Mouse (Mus musculus): ENCODE results near the gene Erich2.

Gene Erich2

DNA sequence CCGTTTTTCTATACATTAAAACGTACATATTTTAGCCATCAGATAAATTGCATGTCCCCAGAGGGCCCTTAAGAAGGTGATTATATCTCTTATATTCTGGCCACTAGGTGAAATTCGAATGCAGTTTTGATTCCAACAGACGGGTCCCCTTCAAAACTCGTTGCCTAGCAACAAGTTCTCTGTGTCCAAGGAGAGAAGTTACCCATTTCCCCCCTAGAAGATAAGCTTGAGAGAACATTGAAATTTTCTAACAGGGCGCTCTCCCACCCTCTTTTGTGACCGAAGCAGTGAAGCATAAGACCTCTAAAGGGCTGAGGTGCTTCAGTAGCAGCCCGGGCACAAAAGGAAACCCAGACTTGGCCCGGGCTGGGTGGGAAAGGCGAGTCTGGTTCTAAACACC is at the start of gene Erich2:
Gene Erich2 (plus strand): TSS at position 324 of the 400 bp plus-strand sequence.
- no peak for DNase-seq (ENCODE audit: low spot score in 2 of 2)

DNA sequence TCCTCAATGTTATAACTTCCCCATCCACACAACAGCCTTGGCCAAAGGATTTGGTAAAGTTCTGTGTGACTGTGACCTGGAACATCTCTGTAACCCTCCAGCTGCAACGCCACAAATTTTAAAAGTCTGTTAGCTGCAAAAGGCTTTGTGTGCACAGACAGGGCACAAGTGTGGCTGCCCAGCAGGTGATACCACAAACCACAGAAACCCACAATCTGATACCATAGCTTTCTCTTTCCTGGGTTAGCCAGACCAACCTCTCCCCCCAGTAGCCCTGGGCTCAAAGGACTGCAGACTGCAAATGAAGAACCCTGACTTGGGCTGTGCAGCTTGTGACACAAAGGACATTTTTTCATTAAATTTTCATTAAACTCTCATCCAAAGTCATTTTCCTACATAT is 45.0 kb upstream of the Erich2 start:
- no peak for DNase-seq (ENCODE audit: low spot score in 2 of 2)

GRCm38 (mm10) chr2:70471136-70471535 is 37.5 kb upstream of the Erich2 start:
- no peak for DNase-seq (ENCODE audit: low spot score in 2 of 2)

DNA sequence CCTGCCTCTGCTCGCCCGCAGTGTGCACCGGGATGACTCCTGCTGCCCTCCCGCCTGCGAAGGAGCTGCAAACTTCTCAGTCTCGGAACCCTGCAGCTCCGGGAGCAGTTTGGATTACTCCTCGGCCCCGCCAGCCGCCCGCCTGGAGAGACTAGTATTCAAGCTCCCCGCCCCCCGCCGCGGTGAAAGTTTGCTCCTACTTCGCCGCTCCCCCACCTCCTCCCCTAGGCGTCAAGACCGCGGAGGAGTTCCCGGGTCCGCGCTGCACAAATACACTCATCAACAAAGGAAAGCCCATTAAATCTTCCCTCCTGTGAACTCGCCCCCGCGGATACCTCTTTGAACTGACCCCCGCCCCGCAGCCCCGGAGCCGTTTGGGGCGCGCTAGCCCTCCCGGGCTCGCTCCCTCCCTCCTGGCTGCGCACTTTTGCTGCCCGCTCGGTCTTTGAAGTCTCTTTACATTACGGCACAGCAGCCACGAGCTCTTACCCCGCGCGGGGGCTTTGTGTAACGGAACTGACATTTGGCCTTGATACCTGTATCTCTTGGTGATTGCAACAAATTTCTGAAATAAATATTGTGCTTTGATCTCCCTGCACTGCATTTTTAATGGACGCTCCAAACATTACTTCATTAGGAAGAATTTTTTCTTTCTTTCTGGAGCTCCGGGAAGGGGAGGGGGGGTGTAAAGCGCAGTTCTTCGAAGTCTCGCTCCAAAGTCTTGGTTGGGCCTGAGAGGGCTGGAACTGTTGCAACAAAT is 36.6 kb upstream of the Erich2 start:
- no peak for DNase-seq (ENCODE audit: low spot score in 2 of 2)

- no peak for DNase-seq (ENCODE audit: low spot score in 2 of 2)
Observed at GRCm38 (mm10) chr2:70497715-70498318, 10.8 kb upstream of the Erich2 start.

DNA sequence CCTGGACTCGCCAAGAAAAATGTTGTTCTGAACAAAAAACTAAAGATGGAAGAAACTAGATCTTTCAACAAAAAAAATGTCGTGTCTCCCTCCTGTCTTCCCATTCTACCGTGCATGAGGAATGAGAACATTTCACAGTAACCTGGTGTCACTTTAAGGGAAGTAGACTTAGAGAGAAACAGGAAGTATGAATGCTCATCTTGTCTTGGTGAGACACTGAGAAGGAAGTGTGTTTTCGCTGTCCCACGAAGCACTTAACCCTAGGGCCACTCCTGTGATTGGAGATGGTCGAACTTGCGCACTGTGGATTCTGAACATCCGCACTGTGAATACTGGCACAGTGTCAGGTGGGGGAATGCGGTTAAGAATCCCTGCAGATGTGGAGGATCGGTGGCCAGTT is 5.2 kb upstream of the Erich2 start:
- DNase-seq (ENCODE audit: low spot score in 2 of 2) = no peak

DNA sequence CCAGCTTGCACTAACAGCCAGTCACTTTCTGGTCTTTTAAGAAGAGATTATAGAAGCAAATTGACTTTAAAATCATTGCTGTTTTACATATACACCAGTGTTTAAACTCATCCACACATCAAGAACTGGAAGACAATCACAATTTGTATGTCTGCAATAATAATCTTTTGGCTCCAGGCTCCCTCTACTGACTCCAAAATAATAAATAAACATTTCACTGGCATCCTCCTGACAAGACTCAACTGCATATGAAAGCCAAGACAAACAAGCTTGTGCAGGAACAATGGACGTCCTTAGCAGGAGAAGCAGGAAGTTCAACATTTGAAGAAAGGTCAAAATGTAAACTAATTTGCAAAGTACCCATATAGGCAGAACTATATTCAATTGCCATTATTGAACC is 3.4 kb upstream of the Erich2 start:
- DNase-seq (ENCODE audit: low spot score in 2 of 2) = no peak

- DNase-seq (ENCODE audit: low spot score in 2 of 2) = no peak
Observed at GRCm38 (mm10) chr2:70505896-70506295, 2.7 kb upstream of the Erich2 start.

- DNase-seq (ENCODE audit: low spot score in 2 of 2) = no peak
Observed at GRCm38 (mm10) chr2:70506372-70506771, 2.2 kb upstream of the Erich2 start.

GRCm38 (mm10) chr2:70509021-70509632 is 508 bp downstream of the Erich2 start:
- peak in 1 of 2 experiments; percentile 3 for DNase-seq (ENCODE audit: low spot score in 2 of 2)

DNA sequence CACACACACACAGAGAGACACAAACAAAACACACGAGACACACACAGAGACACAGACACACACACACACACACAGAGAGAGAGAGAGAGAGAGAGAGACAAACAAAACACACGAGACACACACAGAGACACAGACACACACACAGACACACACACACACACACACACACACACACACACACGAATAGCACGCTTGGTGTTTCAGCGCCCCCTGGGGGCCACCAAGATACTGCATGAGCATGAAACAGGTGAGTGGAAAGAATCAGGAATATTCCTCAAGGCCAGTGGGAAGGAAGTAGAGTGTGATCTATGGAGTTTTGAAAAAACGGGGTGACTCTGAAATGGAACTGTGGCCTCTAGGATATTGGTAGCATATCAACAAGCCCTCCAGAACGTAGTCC is 29.7 kb downstream of the Erich2 start:
- DNase-seq (ENCODE audit: low spot score in 2 of 2) = peak in 1 of 2 experiments; percentile 37

DNA sequence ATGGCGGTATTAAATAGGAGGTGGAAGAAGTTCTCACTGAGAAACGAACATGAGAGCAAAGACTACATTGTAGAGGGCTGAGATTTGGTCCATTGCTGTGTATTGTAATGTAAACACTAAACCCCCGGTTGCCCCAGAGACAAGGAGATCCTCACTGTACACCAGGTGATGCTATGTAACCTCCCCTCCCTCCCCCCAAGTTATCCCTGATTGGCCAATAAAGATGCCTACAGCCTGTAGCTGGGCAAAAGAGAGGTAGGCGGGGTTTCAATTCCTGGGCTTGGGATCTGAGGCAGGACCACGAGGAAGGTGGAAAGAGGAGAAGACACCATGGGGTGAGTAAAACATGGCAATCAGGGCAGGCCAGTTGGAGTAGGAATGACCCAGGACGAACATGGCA is 42.1 kb downstream of the Erich2 start:
- DNase-seq (ENCODE audit: low spot score in 2 of 2) = no peak

GRCm38 (mm10) chr2:70551446-70551845 is 42.8 kb downstream of the Erich2 start:
- DNase-seq (ENCODE audit: low spot score in 2 of 2) = no peak

- DNase-seq (ENCODE audit: low spot score in 2 of 2) = no peak
Observed at GRCm38 (mm10) chr2:70552067-70552598, 43.5 kb downstream of the Erich2 start.

DNA sequence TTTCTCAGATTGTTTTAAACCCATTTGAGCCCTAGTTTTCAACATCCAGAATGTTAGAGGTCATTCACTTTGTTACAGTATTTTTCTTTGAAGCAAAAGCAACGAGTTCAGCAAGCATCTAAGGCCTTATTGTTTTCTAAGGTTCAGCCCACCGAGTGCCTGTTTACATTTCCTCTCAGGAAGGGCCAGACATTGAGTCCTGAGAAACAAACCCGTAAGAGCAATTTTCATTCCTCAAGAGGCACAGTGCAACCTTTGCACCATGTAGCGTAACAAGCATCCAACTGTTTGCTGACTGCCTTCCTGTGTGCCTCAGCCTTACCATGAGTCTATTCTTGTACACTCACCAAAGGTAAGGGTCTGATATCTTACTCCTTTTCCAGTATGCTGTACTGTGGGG is 44.2 kb downstream of the Erich2 start, which contains the start of gene Gad1:
Gene Gad1 (plus strand): TSS at position 301 of the 400 bp plus-strand sequence.
- DNase-seq (ENCODE audit: low spot score in 2 of 2) = no peak

DNA sequence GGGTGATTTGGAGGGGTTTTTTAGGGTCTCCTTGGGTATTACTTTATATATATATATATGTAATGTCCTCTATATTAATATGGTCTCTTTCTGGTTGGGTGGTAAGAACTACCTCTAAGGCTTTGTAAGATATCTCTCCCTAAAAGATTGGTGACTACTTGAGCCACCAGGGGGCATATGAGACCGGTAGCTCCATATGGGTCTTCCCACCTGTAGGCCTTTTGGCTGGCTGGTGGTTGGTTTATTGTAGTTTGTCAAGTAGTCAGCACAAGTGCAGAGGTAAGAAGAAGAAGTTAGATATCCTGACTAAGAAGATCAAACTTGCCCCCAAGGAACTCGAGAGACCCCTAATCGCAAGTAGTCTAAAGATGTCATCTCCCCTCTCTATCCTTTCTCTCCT is 45.2 kb downstream of the Erich2 start:
- DNase-seq (ENCODE audit: low spot score in 2 of 2) = peak in 1 of 2 experiments; percentile 39

DNA sequence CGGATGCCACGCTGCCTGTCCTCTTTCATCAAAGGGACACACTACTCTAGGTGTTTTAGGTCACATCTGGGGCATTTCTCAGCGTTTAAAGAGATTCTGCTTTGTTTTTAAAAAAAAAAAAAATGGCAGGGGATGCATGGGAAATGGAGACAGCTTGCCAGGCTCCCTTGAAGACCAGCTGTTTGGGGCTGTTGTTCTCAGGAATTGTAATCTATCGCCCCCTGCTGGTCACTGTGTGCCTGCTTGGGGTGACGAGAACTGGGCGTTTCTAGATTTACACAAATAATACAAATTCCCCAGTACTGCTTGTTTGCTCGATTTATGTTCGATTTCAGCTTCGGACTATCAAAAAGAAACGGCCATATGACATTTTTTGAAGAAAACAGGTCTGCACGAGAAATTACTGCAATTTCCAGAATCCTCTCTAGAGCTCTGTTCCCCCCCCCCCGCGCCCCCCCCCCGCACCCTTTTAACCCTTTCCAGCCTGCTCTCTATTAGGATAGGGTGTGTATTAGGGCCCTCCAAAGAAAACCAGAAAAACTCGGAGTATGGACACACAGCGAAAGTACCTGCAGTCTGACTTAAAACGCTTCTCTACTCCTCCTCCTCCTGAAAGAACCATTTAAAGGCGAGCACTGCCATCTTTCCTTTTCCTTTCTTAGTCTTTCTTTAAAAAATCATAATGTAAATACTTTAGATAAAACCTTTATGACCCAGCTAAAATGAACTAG is 49.7 kb downstream of the Erich2 start:
- DNase-seq (ENCODE audit: low spot score in 2 of 2) = peak; percentile 20 to 82

DNA sequence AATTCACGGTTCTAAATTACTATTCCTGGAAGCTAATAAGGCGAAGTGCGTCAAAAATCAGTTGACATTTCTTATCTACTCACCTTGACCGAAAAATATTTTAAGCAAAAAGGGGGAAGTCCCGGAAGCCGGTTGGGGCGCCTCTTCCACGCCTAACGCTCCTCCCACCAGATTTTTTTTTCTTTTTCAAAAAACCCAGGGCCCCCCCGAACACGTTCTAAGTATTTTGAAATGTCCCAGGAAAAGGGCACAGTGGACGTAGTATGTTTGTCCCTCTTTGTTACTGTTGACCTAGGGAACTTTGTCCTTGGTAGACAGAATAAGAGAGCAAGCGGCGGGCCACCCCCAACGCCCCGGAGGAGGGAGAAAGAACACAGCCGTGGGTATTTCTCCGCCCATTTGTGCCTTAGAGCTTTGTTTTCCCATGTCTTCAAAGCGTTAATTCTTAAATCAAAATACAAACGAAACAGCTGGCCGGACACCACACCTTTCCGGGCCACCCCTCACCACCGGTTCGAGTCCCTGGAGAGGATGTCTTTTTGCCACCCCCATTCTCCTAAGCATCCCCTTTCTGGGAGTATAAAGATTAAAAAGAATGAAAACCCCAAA is 50.3 kb downstream of the Erich2 start:
- DNase-seq (ENCODE audit: low spot score in 2 of 2) = peak in 1 of 2 experiments; percentile 59

- DNase-seq (ENCODE audit: low spot score in 2 of 2) = peak; percentile 17 to 89
Observed at GRCm38 (mm10) chr2:70559520-70559919, 50.9 kb downstream of the Erich2 start.

DNA sequence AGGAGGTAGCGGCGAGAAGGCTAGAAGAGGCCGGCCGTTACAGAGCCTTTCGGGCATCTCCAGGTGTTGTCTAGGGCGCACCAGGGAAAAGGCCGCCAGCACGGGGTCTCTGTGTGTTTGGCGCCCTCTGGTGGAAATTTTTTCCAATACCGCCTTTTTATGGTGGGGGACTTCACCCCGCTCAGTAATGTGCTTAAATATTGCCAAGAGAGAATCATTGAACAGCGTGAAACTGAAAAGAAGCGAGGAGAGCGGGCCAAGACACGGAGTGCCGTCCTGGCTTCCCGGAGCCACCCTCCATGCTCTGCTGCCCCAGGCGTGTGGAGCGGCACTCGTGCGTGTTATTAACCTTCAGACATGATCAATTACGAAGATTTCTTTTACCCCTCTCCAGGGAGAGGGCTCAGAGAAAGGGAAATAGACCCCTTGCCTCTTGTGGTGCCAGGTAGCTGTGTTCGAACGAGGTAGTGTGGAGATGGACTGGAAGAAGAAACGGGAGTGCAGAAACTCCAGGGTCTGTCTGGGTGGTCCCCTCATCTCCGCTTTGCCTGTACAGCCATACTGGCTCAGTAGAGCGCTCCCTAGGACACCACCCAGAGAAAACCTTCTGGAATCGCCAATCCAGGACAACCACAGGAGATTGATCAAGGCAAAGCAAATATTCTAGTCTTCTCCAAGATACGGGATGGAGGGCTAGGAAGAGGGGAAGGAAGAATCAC is 52.6 kb downstream of the Erich2 start:
- DNase-seq (ENCODE audit: low spot score in 2 of 2) = peak in 1 of 2 experiments; percentile 49

DNA sequence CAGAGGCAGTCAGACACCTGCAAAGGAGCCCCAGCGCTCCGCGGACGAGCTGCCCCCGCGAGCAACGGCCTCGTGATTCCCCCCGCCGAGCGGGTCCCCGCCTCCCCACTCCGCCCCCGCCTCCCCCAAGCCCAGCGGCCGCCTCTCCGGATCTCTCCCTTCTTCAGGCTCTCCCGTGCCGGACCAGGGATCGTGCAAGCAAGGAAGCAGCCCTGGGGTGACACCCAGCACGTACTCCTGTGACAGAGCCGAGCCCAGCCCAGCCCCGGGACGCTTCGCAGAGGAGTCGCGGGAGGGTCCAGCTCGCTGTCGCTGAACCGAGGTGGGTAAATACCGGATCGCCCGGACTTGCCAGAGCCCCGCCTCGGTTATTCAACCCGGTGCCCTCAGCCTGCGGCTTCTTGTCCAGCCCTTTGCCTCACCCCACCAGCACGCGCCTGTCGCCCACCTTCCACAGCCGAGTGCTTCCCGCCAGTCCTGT is 53.4 kb downstream of the Erich2 start:
- no peak for DNase-seq (ENCODE audit: low spot score in 2 of 2)

All from natural killer cell, adult 2 months (primary cell).